Mouse (Mus musculus) cerebellum, postnatal 14 days (tissue): ENCODE data around the gene Noc2l.

Experiments
- DNase-seq, 2 experiments: peaks; one replicate each; pipeline ENCODE4 v3.0.0; 2021; ENCODE audit warnings: mixed read lengths in 2 of 2

Gene Noc2l

DNA sequence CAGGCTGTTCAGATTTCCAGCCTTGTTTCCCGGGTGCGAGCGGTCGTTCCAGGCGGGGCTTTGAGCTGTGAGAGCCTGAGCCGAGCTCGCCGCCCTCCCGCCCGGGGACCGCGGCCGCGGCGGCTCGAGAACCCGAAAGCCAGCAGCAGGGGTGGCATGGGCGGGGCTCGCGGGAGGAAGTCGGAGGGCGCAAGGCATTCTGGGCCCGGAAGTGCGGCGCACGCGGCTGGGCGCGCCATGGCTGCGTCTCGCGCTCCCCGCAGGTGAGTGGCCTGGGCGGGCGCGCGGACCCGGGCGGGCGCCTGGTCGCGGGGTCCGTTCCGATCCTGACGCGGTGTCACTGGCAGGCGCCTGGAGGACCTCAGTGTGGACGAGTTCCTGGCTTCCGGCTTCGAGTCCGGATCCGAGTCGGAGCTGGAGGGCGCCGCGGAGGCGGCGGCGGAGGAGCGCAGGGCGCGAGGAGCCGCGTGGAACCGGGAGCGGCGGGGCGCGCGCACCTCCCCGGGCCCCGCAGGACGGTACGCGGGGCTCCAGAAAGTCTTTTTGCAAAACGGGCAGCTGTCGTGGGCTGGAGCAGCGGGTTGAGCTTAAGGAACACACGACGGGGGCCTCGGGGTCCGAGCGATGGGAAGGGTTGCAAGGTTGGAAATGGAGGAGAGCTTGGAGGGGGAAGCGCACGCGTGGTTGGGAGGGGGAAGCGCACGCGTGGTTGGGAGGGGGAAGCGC is at the start of gene Noc2l:
TSS of gene Noc2l (plus strand) at position 203 of the 726 bp plus-strand sequence.
- DNase-seq = peak; percentile 95

GRCm38 (mm10) chr4:156188162-156188810 is 47.5 kb upstream of the Noc2l start:
- DNase-seq = no peak

- DNase-seq = peak; percentile 45 to 77
Measured at GRCm38 (mm10) chr4:156188811-156189323, 46.9 kb upstream of the Noc2l start.

DNA sequence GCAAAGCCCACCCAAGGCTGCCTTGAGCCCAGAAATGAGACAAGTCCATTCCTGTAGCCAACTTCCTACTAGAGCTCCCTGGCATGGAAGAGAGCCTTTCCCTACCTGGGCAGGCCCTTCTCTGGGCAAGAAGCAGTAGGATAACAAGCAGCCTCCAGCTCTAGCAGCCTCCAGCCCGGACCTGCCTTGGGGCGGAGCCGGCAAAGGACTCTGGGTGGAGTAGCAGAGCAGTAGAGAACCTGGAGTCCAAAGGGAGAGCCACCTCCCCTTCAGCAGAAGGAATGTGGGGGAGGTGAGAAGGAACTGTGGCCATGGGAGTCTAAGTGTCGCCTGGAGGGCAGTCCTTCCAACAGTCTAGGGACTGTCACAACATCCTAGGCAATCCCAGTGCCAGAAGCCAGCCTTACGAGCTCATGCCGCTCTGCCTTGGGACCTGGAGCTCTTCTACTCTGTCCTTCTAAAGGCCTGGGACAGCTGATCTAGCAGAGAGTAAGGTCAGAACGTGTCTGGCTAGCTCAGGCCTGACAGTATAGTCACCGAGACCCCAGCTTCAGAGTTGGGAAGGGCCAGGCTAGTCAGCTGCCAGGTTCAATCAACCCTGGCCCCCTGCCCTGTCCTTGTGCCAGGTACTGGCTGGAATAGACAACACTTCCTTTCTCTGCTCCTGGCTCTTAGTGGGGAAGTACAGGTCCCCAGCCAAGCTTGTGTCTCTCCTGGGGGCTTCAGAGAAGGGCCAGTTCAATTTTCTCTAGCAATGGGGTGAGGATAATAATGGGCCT is 43.2 kb upstream of the Noc2l start:
- peak; percentile 84 to 89 for DNase-seq

- peak in 1 of 2 experiments; percentile 23 for DNase-seq
Measured at GRCm38 (mm10) chr4:156193200-156193590, 42.6 kb upstream of the Noc2l start.

- no peak for DNase-seq
Measured at GRCm38 (mm10) chr4:156193906-156194305, 41.9 kb upstream of the Noc2l start.

DNA sequence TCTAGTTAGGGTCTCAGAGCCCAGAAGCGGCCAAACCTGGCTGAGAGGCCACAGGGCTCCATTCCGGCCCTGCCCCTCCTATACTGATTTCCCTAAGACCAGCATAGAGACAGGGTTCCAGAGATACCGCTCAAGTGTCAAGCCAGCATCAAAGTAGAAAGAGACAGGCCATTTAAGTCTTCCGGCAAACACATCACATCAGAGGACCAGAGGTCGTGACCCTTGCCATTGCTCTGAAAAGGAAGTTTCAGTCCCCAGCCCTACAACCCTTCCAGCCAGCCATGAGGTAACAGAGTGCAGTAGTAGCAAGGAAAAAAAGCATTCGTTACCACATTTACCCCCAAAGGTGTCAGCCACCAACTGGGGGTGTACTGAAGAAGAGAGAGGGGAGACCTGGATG is 41.5 kb upstream of the Noc2l start:
- DNase-seq = no peak

GRCm38 (mm10) chr4:156195927-156196870 is 39.6 kb upstream of the Noc2l start:
- DNase-seq = peak; percentile 56 to 68

DNA sequence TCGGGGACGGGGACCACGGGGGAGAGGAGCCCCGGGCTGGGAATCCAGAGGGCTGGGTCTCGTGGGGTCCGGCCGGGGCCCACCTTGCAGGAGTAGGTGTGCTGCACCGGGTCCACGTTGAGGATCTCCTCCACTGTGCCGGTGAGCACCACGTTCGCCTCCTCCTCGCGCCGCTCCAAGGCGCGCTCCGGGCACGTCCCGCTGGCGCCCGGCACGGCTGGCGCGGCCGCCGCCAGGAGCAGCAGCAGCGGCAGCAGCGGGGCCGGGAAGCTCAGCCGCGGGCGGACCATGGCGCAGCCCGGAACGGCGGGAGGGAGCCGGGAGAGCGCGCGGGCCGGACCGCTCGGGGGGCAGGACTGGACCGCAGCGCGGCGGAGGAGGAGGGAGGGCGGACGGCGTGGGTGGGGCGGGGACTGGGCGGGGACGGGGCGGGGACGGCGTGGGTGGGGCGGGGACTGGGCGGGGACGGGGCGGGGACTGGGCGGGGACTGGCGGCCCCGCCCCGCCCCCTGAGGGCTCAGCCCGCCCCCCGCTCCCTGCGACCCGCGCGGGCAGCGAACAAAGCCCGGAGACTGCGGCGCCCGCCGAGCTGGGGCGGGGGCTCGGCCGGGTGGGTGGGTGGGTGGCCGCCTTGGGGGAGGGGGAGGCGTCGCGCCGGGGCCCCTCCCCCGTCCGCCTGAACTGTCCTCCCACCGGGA is 38.5 kb upstream of the Noc2l start, which contains the start of gene Agrn:
TSS of gene Agrn (minus strand) at position 358 of the 698 bp plus-strand sequence.
- DNase-seq = peak; percentile 78

GRCm38 (mm10) chr4:156197829-156198205 is 38.0 kb upstream of the Noc2l start:
- DNase-seq = peak; percentile 87 to 92

DNA sequence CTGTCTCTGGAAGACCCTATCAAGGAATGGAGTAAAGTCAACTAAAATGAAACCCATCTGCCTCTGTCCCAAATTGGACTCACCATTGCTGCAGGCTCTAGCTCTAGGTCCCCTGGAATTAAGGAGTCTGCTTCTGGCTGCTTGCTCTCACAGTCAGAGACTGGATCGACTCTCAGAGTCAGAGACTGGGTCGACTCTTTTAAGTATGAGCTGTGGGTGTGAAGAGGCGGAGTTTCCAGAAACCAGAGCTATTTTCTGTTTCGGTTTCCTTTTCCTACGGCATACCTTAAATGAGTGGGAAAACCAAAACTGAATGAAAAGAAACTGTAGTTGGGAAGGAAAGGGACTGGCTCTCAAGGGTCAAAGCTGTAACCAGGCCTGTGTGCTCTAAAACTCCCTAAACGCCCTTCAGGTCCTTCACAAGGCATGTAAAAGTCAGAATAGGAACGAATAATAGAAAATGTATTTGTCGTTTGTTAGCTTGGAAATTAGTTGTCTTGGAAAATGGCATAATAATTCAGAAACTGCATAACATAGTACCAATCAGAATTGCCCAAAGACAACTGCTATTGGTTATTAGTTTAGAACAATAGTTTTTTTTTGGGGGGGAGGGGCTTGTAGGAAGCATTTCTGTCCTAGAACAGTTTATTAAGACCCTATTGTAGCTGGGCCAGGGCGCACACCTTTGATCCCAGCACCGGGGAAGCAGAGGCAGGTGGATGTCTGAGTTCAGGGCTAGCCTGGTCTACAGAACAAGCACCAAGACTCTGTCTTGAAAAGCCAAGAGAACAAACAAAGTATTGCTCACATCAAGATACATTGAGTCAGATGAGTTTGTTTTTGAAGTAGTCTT is 35.0 kb upstream of the Noc2l start, which contains the start of gene Isg15:
TSS of gene Isg15 (minus strand) at position 196 of the 853 bp plus-strand sequence.
- DNase-seq = no peak

DNA sequence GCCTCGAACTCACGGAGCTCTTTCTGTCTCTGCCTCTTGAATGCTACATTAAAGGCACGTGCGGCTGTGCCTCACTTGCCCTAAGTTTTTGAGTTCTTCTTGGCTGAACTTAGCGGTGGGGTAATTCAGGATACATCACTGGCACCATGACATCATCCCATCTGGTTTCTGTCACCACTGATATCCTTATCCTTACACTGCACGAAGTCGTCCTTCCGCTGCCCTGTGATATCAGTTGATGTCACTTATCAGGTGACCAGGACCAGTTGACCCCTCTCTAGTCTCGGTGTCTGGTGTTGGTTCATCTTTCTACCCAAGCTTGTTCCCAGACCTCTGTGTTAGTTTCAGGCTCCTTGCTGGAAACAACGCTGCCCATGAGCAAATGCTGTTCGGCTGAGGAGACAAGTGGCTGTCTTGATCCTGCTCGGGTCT is 33.3 kb upstream of the Noc2l start:
- no peak for DNase-seq

DNA sequence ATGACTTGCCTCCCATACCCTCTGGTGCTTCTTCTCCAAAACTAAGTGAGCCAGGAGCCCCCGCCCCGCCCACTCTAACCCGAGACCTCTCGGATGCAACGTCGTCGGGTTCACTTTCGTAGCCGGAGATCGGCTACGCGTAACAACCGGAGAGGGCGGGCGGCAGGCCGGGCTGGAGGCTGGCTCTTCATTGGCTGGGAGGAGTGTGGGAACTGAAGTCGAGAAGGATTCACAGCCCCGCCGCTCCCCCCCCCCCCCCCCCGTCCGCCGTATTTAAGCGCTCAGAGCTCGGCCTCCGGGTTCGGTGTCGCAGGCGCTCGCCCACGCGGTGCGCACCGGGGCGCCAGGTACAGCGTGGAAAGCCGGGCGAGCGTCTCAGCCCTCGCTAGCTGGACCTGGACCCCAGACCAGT is 32.8 kb upstream of the Noc2l start, which contains the start of gene AW011738:
TSS of gene AW011738 (plus strand) at position 304 of the 412 bp plus-strand sequence.
- peak; percentile 76 for DNase-seq

GRCm38 (mm10) chr4:156203413-156204131 is 32.2 kb upstream of the Noc2l start:
- peak; percentile 32 to 46 for DNase-seq

DNA sequence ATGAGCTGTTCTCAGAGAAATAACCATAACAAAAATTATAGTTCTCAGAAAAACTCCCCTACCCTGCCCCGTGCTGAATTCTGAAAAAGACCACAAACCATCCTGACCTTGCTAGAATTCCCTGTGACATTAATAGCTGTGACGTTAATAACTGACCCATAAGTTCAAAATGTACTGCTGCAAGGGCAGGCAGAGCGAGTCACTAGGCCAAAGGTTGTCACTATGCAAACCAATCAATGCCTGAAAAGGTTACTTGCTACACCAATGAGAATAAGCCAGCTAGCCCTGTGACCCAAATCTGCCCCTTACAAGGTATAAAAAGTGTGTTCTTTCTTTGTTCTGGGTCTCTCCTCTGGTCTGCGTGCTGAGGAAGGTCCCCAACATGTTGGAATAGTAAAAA is 26.9 kb upstream of the Noc2l start:
- DNase-seq = no peak

GRCm38 (mm10) chr4:156209963-156210635 is 25.7 kb upstream of the Noc2l start:
- no peak for DNase-seq

- no peak for DNase-seq
Measured at GRCm38 (mm10) chr4:156213134-156213533, 22.7 kb upstream of the Noc2l start.

GRCm38 (mm10) chr4:156215649-156216048 is 20.2 kb upstream of the Noc2l start, which contains the start of gene Perm1:
Gene Perm1 (plus strand): TSS chr4:156215868.
- DNase-seq = peak; percentile 74 to 89

GRCm38 (mm10) chr4:156216196-156216595 is 19.6 kb upstream of the Noc2l start:
- DNase-seq = no peak
